Mouse (Mus musculus) forebrain, embryonic 10.5 days (tissue): Measurements from ENCODE around the gene D10Wsu102e. TPM values are rescaled to one million over a fixed set of nuclear protein-coding genes. Genes with fewer than 3 reads are reported as not detected.
"Not testable (repeated sequence)": the region's sequence is repeated elsewhere in the genome, so short reads cannot be mapped to it uniquely, and the experiment has no call there.

Experiments
- DNase-seq: peaks from one replicate; pipeline ENCODE4 v3.0.0-alpha.2; 2017; ENCODE audit warnings: low spot score; ENCODE audit errors: extremely low spot score
- H3K27ac ChIP-seq: fragments of 300-500 bp; sonication (generic); 2 replicates; pipeline ENCODE4 v1.5.1; 2016; ENCODE audit warnings: mild to moderate bottlenecking
- H3K27me3 ChIP-seq: fragments of 300-500 bp; sonication (generic); 2 replicates; pipeline ENCODE4 v1.6.1; 2016; ENCODE audit warnings: mild to moderate bottlenecking; ENCODE audit not compliant: poor library complexity, severe bottlenecking
- H3K36me3 ChIP-seq: fragments of 300-500 bp; sonication (generic); replicated peaks from 2 replicates; pipeline ENCODE4 v1.6.1; 2016; ENCODE audit warnings: mild to moderate bottlenecking, moderate library complexity
- H3K4me1 ChIP-seq: fragments of 300-500 bp; sonication (generic); 2 replicates; pipeline ENCODE4 v1.6.1; 2016
- H3K4me3 ChIP-seq: fragments of 300-500 bp; sonication (generic); 2 replicates; pipeline ENCODE4 v1.5.1; 2016; ENCODE audit warnings: mild to moderate bottlenecking, moderate library complexity
- H3K9me3 ChIP-seq: fragments of 300-500 bp; sonication (generic); 2 replicates; pipeline ENCODE4 v1.6.1; 2016; ENCODE audit warnings: mild to moderate bottlenecking, moderate library complexity
- WGBS: fragments of 180-500 bp; shearing (Covaris S2); methylation state at CpG from one replicate; pipeline ENCODE4 v1.1.7; 2016; 5-methylcytosine and 5-hydroxymethylcytosine counted together
- polyA plus RNA-seq: library from polyadenylated mRNA; unstranded; fragments of >200 nt; fragmentation: Nextera tagmentation; extraction: Ambion mirVana; gene quantifications from 2 replicates; pipeline ENCODE4 v1.2.1, GENCODE M21; 2016

The D10Wsu102e gene
- polyA plus RNA-seq, 1 experiment from 2014 or later: 1.5 TPM

GRCm38 (mm10) chr10:83353680-83354332 is 6.2 kb upstream of the D10Wsu102e start:
- 72% methylated on average over 14 of the region's 14 CpGs for WGBS
- Histone ChIP-seq H3K9me3 (no peaks in the 10 kb centered on the region), H3K4me3 (no peak overlapping the region), H3K36me3 (no peaks in the 10 kb centered on the region), H3K27ac (no peak overlapping the region), H3K4me1 (no peaks in the 10 kb centered on the region), H3K27me3 (no peaks in the 10 kb centered on the region; the same call in 1 of the 2 replicates)
- no peak for DNase-seq

GRCm38 (mm10) chr10:83354333-83354719 is 5.7 kb upstream of the D10Wsu102e start:
- no peak overlapping the region for H3K4me3 ChIP-seq
- no peak overlapping the region for H3K27ac ChIP-seq
- H3K4me1 ChIP-seq: peaks cover 4% of the 10 kb centered on the region
- no peaks in the 10 kb centered on the region for H3K36me3 ChIP-seq
- H3K9me3 ChIP-seq: no peaks in the 10 kb centered on the region
- no peaks in the 10 kb centered on the region; the same call in 1 of the 2 replicates for H3K27me3 ChIP-seq
- 73% methylated on average over 8 of the region's 8 CpGs for WGBS
- DNase-seq: no peak

GRCm38 (mm10) chr10:83356416-83356815 is 3.6 kb upstream of the D10Wsu102e start:
- 84% methylated on average over 12 of the region's 12 CpGs for WGBS
- no peaks in the 10 kb centered on the region for H3K36me3 ChIP-seq
- H3K4me3 ChIP-seq: no peak overlapping the region
- no peaks in the 10 kb centered on the region for H3K9me3 ChIP-seq
- H3K27ac ChIP-seq: no peak overlapping the region
- peaks cover 16% of the 10 kb centered on the region for H3K4me1 ChIP-seq
- no peak for DNase-seq
- no peaks in the 10 kb centered on the region for H3K27me3 ChIP-seq

GRCm38 (mm10) chr10:83359451-83359850 is 570 bp upstream of the D10Wsu102e start:
- Histone ChIP-seq H3K36me3 (peaks cover 23% of the 10 kb centered on the region), H3K4me3 (peak overlapping the region; percentile 99), H3K9me3 (no peaks in the 10 kb centered on the region), H3K4me1 (peaks cover 20% of the 10 kb centered on the region), H3K27me3 (no peaks in the 10 kb centered on the region), H3K27ac (peak overlapping the region; percentile 91)
- 87% methylated on average over 4 of the region's 4 CpGs for WGBS
- no peak for DNase-seq

GRCm38 (mm10) chr10:83360356-83360755 is 335 bp downstream of the D10Wsu102e start:
- H3K9me3 ChIP-seq: no peaks in the 10 kb centered on the region
- H3K27ac ChIP-seq: peak overlapping the region; percentile 91
- WGBS: under 1% methylated on average over 40 of the region's 40 CpGs
- H3K4me3 ChIP-seq: peak overlapping the region; percentile 99
- H3K36me3 ChIP-seq: peaks cover 32% of the 10 kb centered on the region
- DNase-seq: no peak
- H3K27me3 ChIP-seq: no peaks in the 10 kb centered on the region
- H3K4me1 ChIP-seq: peaks cover 20% of the 10 kb centered on the region

- 68% methylated on average over 5 of the region's 5 CpGs for WGBS
- Histone ChIP-seq H3K9me3 (no peaks in the 10 kb centered on the region), H3K36me3 (peaks cover 46% of the 10 kb centered on the region), H3K4me1 (peaks cover 20% of the 10 kb centered on the region), H3K27me3 (no peaks in the 10 kb centered on the region), H3K4me3 (peak overlapping the region; percentile 99), H3K27ac (no peak overlapping the region)
- DNase-seq: peak; percentile 15
Observed at GRCm38 (mm10) chr10:83361643-83362382, 1.8 kb downstream of the D10Wsu102e start.

GRCm38 (mm10) chr10:83363451-83363850 is 3.4 kb downstream of the D10Wsu102e start:
- no peak for DNase-seq
- H3K4me3 ChIP-seq: no peak overlapping the region
- H3K27ac ChIP-seq: no peak overlapping the region
- no peaks in the 10 kb centered on the region for H3K27me3 ChIP-seq
- WGBS: 95% methylated on average over 8 of the region's 8 CpGs
- H3K9me3 ChIP-seq: no peaks in the 10 kb centered on the region
- H3K36me3 ChIP-seq: peaks cover 63% of the 10 kb centered on the region
- H3K4me1 ChIP-seq: peaks cover 20% of the 10 kb centered on the region

- Histone ChIP-seq H3K27ac (no peak overlapping the region), H3K27me3 (no peaks in the 10 kb centered on the region), H3K4me1 (no peaks in the 10 kb centered on the region), H3K9me3 (no peaks in the 10 kb centered on the region), H3K36me3 (peaks cover 99% of the 10 kb centered on the region), H3K4me3 (no peak overlapping the region)
- DNase-seq: no peak
- 93% methylated on average over 5 of the region's 5 CpGs for WGBS
Observed at GRCm38 (mm10) chr10:83368918-83369317, 8.9 kb downstream of the D10Wsu102e start.

- 91% methylated on average over 3 of the region's 3 CpGs for WGBS
- no peaks in the 10 kb centered on the region for H3K27me3 ChIP-seq
- no peaks in the 10 kb centered on the region for H3K4me1 ChIP-seq
- no peak overlapping the region for H3K27ac ChIP-seq
- peaks cover 94% of the 10 kb centered on the region for H3K36me3 ChIP-seq
- no peaks in the 10 kb centered on the region; the same call in 1 of the 2 replicates for H3K9me3 ChIP-seq
- no peak for DNase-seq
- no peak overlapping the region for H3K4me3 ChIP-seq
Observed at GRCm38 (mm10) chr10:83374045-83374656, 14.1 kb downstream of the D10Wsu102e start.

GRCm38 (mm10) chr10:83375458-83375857 is 15.4 kb downstream of the D10Wsu102e start:
- not testable (repeated sequence) for H3K4me3 ChIP-seq, H3K27me3 ChIP-seq, H3K4me1 ChIP-seq, H3K9me3 ChIP-seq, DNase-seq, H3K27ac ChIP-seq
- WGBS: 96% methylated on average over 5 of the region's 5 CpGs
- peaks cover 95% of the 10 kb centered on the region for H3K36me3 ChIP-seq

GRCm38 (mm10) chr10:83376911-83377682 is 17.1 kb downstream of the D10Wsu102e start:
- Histone ChIP-seq H3K36me3 (peaks cover 91% of the 10 kb centered on the region), H3K9me3 (no peaks in the 10 kb centered on the region; the same call in 1 of the 2 replicates), H3K27me3 (no peaks in the 10 kb centered on the region), H3K4me1 (no peaks in the 10 kb centered on the region), H3K27ac (no peak overlapping the region), H3K4me3 (no peak overlapping the region)
- WGBS: 91% methylated on average over 8 of the region's 8 CpGs
- DNase-seq: no peak

- no peak for DNase-seq
Observed at GRCm38 (mm10) chr10:83378083-83378833, 18.2 kb downstream of the D10Wsu102e start.

More at GRCm38 (mm10) chr10:83378083-83378833, 18.2 kb downstream of the D10Wsu102e start:
- Histone ChIP-seq H3K36me3 (peaks cover 80% of the 10 kb centered on the region), H3K4me1 (no peaks in the 10 kb centered on the region), H3K27me3 (no peaks in the 10 kb centered on the region), H3K27ac (no peak overlapping the region), H3K9me3 (no peaks in the 10 kb centered on the region; the same call in 1 of the 2 replicates), H3K4me3 (no peak overlapping the region)
- WGBS: 91% methylated on average over 9 of the region's 9 CpGs
